Mouse (Mus musculus): ENCODE measurements around the gene Hlf. TPM values are rescaled to one million over a fixed set of nuclear protein-coding genes. Genes with fewer than 3 reads are reported as not detected.

Gene Hlf
- 10 to 100 TPM; 14.6 to 34.7 (median 21.5) TPM for total RNA-seq (2022)

DNA sequence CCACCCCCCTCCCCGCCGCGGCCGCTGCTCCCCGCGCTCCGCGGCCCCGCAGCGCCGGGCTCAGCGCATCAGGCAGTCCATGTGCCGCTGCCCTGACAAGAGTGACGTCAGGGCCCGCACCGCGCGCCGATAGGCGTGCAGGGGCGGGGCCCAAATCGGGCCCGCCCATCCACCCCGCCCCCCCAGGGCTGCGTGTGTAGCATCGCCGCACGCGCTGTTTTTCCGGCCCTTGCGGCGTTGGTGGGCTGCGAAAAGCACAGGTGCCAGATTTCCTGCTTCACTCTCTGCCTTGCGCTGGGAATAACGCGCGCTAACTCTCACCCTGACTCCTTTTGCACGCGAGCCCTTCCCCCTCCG lies at the start of gene Hlf:
Gene Hlf, minus strand, starts transcription at position 79 of the 357 bp plus-strand sequence.
- DNase-seq (ENCODE audit: low spot score): peak; percentile 82

DNA sequence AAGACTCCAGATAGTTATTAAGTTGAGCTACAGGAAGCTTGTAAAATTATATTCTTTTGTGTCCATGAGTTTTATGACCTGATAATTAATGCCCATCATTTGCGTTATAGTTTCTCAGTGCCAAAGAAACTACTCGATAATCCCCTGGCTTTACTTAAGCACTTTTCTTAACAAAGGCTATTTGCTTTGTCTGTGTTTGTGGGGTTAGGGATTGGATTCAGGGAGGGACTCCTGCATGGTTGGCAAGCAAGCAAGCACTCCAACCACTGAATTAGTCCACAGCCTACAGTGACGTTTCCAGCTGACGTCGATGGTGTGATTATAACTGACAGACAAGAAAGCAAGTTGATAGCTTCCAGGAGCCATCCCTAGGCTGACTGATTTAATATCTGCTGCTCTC lies 48.1 kb upstream of the Hlf start:
- no peak for DNase-seq (ENCODE audit: low spot score)

- DNase-seq (ENCODE audit: low spot score): no peak
These were observed 34.5 kb upstream of the Hlf start for GRCm38 (mm10) chr11:90425207-90425525.

DNA sequence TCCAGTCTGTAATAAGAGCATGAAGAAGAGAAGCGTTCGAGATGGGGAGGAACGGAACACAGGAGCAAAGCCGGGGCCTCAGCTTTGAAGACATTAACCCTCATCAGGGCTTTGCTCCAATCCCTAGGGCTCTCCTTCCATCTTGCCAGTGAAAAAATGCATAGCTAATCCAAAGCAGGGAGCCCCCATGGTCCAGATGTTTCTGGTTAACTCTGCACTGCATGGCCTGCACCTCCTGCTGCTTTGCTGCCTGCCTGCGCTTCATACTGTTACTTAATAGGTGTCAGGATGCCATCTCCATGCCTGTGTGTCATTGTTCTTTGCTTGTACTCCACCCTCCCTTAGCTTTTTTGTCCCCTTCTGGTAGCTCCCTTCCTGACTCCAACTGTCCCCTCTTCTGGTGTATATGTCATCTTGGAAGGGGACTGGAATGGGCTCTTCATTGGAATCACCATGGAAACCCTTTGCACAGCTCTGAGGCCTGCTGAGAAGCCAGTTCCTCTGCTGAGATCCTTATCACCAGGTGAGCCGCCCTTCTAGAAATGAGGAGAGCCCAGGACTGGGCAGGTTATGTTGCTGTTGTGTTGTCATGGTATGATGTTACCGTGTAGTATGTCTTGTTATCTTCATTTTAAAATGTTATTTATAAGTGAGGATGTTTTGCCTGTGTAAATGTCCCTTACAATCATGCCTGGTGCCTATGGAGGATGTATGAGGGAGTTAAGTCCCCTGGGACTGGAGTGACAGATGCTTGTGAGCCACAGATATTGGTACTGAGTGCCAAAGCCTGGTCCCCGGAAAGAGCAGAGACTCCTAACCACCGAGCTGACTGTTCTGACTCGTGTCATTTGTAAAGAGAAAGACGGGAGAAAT lies 33.9 kb upstream of the Hlf start:
- no peak for DNase-seq (ENCODE audit: low spot score)

DNA sequence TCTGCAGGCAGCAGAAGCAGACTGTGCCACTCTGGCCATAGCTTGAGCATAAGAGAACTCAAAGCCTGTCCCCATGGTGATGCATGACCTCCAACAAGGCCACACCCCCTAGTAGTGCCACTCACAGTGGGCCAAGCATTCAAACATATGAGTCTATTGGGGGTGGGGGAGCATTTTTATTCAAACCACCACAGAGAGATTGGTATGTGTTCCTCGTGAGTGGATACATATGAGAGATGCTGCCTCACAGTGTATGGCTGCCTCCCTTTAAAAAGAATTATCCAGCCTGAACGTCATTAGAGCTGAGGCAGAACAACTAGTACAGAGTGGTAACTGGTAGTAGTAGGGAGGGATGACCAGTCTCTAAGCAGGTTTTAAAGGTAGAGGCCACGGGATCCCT lies 33.2 kb upstream of the Hlf start:
- DNase-seq (ENCODE audit: low spot score): no peak

GRCm38 (mm10) chr11:90419706-90420105 lies 29.0 kb upstream of the Hlf start:
- no peak for DNase-seq (ENCODE audit: low spot score)

- peak; percentile 98 for DNase-seq (ENCODE audit: low spot score)
These were observed 27.2 kb upstream of the Hlf start for GRCm38 (mm10) chr11:90417921-90418320.

- DNase-seq (ENCODE audit: low spot score): no peak
These were observed 26.3 kb upstream of the Hlf start for GRCm38 (mm10) chr11:90417011-90417410.

DNA sequence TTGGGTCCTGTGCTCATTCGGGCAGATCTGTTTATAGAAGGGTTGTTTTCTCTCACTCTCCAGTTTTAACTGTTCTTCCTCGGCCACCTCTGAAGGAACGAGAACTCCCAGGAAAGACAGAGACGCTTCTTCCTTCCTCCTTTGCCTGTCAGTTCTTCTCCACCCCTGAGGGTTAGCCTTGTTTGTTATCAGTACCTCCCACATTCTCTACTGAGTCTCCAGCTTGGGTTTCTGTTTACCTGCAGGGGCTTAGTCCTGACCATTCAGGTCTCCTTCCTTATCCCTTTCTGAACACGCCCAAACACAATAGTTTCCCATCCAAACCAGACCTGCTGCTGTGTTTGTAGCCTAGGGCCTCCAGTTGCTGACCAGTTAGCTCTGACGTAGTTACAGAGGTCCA lies 8.2 kb upstream of the Hlf start:
- no peak for DNase-seq (ENCODE audit: low spot score)

DNA sequence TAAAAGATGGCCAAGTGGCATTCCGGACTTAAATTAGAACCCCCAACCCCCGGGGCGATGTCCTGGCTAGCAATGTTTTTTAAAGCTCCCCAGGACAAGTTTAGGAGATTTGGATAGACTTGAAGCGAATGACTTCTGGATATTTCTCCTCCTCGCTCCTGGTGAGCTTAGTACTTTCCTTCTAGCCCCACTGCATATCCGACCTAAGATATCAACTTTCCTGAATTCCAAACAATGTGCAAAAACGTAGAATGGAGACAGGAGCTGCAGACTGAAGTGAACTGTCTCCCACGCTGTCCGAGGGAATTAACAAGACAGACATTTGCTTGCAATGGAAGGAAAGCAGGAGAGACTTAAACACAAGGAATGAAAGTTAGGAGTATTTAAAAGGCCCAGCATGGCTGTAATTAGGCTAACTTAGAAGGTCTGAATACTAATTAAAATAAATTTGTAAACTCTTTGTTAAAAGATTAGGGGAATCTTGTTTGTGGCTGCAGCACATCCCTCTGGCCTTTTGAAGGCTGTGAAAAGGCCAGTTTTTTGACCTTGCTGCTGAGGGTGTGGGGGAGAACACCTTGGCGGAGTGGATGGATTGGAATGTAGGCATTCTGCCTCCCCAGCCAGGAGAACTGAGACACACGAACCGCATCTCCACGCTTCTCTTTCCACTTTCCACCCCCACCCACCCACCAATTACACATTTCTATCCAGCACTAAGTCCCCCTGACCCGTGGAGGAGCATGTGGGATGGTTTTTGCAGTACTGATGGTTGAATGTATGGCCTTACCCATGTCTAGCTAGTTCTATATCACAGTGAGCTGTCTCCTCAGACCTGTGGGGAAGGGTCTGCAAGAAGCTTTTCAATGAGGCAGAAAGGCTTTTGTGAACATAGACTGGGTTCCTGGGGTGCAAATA lies 833 bp upstream of the Hlf start:
- no peak for DNase-seq (ENCODE audit: low spot score)

DNA sequence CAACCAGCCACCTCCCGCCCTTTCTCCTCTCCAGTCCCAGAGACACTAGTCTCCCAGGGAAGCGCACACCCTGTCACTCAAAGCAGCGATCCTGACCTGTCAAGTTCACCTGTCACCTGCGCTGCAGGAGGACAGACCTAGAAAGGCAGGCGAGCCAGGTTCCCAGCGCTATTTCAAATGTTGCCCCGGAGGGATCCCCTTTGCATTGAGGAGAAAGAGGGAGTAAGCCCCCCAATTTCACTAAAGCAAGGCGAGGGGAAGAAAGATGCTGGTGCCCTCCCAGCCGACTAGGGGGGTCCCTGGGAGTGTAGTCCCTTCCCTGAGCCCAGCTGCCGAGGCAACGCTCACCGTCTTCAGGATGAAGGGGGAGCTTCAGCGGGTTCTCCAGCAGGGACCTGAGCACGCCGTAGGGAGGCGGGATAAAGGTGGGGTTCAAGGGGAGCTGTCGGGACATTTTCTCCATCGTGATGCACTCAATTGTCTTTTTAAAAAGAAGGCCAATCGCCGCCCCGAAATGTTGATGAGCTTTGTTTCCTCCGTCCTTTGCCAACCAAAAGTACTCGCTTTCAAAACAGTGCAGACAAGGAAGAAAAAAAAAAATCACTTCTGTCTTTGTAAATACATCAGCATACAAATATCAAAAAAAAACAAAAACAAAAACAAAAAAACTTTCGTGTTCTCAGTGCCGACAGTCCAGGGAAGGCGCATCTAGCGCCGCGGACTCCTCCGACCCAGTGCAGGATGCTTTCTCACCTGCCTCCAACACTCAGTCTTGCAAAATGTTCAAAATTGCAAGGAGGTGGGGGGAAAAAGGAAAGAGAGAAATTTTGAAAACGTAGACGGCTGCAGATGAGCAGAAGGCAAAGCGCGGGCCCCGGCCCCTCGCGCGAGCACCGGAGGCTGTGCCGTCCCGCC lies 536 bp downstream of the Hlf start:
- DNase-seq (ENCODE audit: low spot score): no peak

- DNase-seq (ENCODE audit: low spot score): no peak
These were observed 1.4 kb downstream of the Hlf start for GRCm38 (mm10) chr11:90389174-90389901.

DNA sequence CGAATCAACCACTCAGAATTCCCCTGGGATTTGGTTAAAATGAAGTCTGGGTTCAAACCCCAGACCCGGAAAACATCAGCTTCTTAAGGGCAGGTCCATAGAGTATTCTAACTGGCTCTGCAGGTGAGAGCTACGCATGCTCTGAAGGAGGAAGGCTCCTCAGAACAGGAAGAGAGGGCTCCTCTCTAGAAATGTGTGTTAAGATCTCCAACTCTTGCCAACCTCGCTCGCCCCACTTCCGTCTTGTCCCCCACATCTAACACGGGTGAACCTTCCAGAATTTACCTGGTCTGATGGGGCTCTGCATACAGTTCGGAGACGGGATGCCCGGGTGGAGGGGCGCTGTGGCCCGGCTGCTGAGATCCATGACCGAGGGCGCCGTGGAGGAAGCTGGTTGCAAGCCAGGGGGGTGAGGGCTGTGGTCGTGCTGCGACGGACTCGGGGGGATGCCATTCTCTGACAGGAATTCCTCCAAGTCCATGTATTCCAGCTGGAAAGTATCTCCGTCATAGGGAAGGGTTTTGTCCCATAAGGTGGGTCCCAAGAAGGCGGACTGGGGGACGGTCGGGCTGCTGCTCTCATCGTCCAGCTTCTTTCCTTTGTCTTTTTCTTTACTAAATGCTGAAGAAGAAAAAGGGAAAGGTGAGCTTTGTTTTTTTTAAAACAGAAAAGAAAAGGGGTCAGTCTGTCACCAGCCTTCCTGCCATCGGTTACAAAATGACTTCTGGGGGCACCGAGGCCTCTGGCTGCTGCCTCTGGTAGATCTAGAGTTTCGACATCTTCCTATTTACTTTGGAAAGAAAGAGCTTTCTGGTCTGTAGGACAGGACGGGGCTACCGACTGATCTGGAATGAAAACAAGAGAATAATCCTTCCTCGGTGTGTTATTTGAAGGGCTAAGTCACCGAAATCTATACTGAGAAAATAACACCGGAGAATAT lies 2.9 kb downstream of the Hlf start:
- DNase-seq (ENCODE audit: low spot score): no peak

DNA sequence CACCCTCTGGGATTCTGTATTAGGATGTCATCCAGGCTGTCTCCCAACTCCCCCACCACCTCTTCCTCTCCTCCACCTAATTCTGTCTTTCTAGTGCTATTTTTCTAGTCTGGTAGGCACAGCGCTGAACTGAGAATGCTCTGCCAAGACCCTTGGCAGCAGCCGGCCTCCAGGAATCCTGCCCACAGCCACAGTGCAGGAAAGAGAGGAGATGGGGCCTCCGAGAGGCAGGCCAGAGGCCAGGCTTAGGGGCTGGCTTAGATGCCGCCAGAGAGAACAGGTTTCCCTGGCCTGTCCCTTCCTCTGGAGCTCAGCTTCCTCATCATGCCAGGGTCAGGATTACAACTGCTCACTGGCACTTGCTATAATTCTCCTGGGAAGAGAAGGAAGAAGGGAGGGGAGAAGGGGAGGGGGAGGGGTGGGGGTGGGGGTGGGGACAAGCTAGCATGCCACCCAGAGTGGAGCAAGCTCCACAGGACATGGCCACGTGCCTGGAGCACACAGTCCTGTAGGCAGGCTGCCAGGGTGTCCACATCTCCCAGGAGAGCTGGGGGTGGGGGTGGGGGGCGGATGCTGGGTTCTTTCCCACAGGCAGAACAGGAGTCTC lies 8.6 kb downstream of the Hlf start:
- peak; percentile 67 for DNase-seq (ENCODE audit: low spot score)

DNA sequence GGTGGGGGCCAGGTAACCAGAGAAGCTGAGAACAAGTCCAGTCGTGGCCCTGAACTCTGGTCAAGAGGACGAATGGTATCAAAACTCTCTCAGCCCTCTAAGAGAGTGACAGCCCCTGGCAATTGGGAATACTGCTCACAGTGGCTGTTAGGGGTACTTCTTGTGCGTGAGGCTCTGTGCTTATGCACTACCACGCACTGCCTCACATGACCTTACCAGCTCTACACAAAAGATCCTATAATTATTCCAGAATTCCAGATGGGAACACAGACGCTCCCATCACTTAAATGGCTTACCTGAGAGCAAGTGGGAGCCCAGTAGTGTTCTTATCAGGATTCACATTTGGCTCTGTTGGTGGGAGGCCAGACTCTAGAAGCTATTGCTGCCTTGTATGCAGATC lies 9.6 kb downstream of the Hlf start:
- DNase-seq (ENCODE audit: low spot score): no peak

- DNase-seq (ENCODE audit: low spot score): no peak
These were observed 10.5 kb downstream of the Hlf start for GRCm38 (mm10) chr11:90380131-90380685.

GRCm38 (mm10) chr11:90378008-90378407 lies 12.7 kb downstream of the Hlf start:
- no peak for DNase-seq (ENCODE audit: low spot score)

- DNase-seq (ENCODE audit: low spot score): no peak
These were observed 14.3 kb downstream of the Hlf start for GRCm38 (mm10) chr11:90376436-90376835.

- DNase-seq (ENCODE audit: low spot score): no peak
These were observed 19.1 kb downstream of the Hlf start for GRCm38 (mm10) chr11:90371470-90372100.

All from heart, adult 8-10 months (tissue).